Mouse (Mus musculus): ENCODE measurements at regions not wholly inside any gene's neighbourhood (a gene's known extent, or its start where the extent isn't known, plus 50 kb on each side); places are given as distances from the start of the nearest gene placed in this dataset.

GRCm38 (mm10) chr10:38147421-38147820 lies 674.2 kb downstream of the Rfpl4b start:
- Histone ChIP-seq H3K27ac (replicated peaks) (no peak overlapping the region), H3K4me1 (no peaks in the 10 kb centered on the region), H3K36me3 (no peaks in the 10 kb centered on the region), H3K4me3 (no peak overlapping the region), H3K9me3 (replicated peaks) (no peaks in the 10 kb centered on the region), H3K27me3 (ENCODE audit: low read depth, poor library complexity, severe bottlenecking) (no peaks in the 10 kb centered on the region)
- DNase-seq (ENCODE audit: low spot score), result no peak
- WGBS, result 88% methylated on average over 2 of the region's 2 CpGs

DNA sequence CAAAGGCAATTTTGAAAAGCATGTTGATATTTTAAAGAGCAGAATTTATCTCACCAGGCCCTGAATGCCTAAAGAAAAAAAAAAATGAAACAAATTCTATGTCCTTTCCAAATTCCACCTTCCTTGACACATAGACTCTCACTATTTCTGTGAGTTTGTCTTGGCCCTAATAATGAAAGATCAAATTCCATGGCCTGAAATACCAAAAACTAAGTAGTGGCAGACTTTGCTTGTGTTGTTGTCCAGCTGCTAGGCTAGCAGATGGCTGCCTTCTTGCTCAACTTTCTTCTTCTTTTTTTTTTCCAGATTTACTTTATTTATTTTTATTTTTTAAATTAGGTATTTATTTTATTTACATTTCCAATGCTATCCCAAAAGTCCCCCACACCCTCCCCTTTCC lies 682.4 kb downstream of the Rfpl4b start:
- Histone ChIP-seq H3K27ac (replicated peaks) (no peak overlapping the region), H3K36me3 (no peaks in the 10 kb centered on the region), H3K9me3 (replicated peaks) (no peaks in the 10 kb centered on the region), H3K27me3 (ENCODE audit: low read depth, poor library complexity, severe bottlenecking) (no peaks in the 10 kb centered on the region), H3K4me1 (no peaks in the 10 kb centered on the region), H3K4me3 (no peak overlapping the region)
- no peak for DNase-seq (ENCODE audit: low spot score)

DNA sequence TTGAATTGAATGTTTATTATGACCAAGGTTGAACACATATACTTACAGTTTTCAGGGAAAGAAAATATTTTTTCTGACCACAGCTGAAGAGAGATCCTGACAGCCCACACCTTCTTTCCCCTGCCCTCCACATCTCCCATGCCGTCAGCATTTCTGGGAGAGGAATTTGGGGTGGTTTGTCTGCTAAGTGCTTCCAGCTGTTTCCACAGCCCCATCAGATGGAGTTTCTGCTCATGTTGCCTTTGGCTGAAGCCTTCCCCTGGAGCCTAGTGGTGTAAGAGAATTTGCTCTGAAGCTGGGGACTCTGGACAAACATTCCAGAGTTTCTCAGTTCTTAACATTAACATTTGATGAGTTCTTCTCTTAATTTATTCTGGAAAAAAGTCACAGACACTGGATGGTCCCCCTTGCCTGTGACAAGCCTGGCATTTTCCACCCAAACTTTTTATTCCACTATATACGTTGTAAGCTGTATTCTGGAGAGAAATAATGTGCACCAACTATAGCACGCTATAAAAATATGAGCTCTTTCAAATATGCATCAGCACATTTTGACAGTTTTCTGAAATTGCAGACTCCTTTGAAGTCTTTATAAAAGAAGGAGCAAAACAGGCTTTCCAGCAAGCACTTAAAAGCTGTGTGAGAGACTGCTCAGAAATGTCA lies 699.5 kb downstream of the Rfpl4b start:
- no peaks in the 10 kb centered on the region for H3K4me1 ChIP-seq
- H3K36me3 ChIP-seq, result no peaks in the 10 kb centered on the region
- no peaks in the 10 kb centered on the region for H3K9me3 ChIP-seq (replicated peaks)
- no peaks in the 10 kb centered on the region for H3K27me3 ChIP-seq (ENCODE audit: low read depth, poor library complexity, severe bottlenecking)
- no peak overlapping the region for H3K4me3 ChIP-seq
- H3K27ac ChIP-seq (replicated peaks), result no peak overlapping the region
- 74% methylated on average over 3 of the region's 3 CpGs for whole genome bisulfite sequencing
- DNase-seq (ENCODE audit: low spot score), result peak; percentile 24

GRCm38 (mm10) chr10:38118601-38119000 lies 703.0 kb downstream of the Rfpl4b start:
- no peak for DNase-seq (ENCODE audit: low spot score)
- H3K4me3 ChIP-seq, result no peak overlapping the region
- no peaks in the 10 kb centered on the region for H3K4me1 ChIP-seq
- H3K9me3 ChIP-seq (replicated peaks), result no peaks in the 10 kb centered on the region
- no peaks in the 10 kb centered on the region for H3K27me3 ChIP-seq (ENCODE audit: low read depth, poor library complexity, severe bottlenecking)
- 65% methylated on average over 1 of the region's 1 CpGs for WGBS
- H3K36me3 ChIP-seq, result no peaks in the 10 kb centered on the region
- no peak overlapping the region for H3K27ac ChIP-seq (replicated peaks)

DNA sequence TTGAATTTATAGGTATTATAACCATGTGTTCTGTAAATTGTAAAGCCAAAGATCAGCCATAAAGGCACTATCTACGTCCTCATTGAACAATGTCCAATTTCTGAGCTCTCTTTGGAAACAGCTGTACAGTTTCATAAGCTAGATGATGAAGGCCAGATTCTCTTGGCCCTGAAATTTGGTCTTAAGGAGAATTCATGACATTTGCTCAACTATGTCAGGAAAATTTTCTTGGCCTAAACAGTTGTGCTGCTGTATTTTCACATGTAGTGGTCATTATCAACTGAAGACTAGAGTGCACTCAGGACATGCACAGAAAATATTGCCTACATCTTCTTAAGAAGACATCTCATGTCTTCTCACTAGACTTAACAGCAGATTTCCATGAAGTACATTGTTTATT lies 705.1 kb downstream of the Rfpl4b start:
- 82% methylated on average over 1 of the region's 1 CpGs for WGBS

GRCm38 (mm10) chr10:38114194-38114593 lies 707.4 kb downstream of the Rfpl4b start:
- no peaks in the 10 kb centered on the region for H3K36me3 ChIP-seq
- no peaks in the 10 kb centered on the region for H3K4me1 ChIP-seq
- DNase-seq (ENCODE audit: low spot score), result no peak
- no peak overlapping the region for H3K27ac ChIP-seq (replicated peaks)
- no peak overlapping the region for H3K4me3 ChIP-seq
- WGBS, result 82% methylated on average over 2 of the region's 2 CpGs
- H3K27me3 ChIP-seq (ENCODE audit: low read depth, poor library complexity, severe bottlenecking), result no peaks in the 10 kb centered on the region
- H3K9me3 ChIP-seq (replicated peaks), result no peaks in the 10 kb centered on the region

More for the DNA sequence above, 705.1 kb downstream of the Rfpl4b start:
- no peaks in the 10 kb centered on the region for H3K9me3 ChIP-seq (replicated peaks)
- H3K27me3 ChIP-seq (ENCODE audit: low read depth, poor library complexity, severe bottlenecking), result no peaks in the 10 kb centered on the region
- H3K4me3 ChIP-seq, result no peak overlapping the region
- H3K36me3 ChIP-seq, result no peaks in the 10 kb centered on the region
- no peaks in the 10 kb centered on the region for H3K4me1 ChIP-seq
- no peak for DNase-seq (ENCODE audit: low spot score)
- H3K27ac ChIP-seq (replicated peaks), result no peak overlapping the region

DNA sequence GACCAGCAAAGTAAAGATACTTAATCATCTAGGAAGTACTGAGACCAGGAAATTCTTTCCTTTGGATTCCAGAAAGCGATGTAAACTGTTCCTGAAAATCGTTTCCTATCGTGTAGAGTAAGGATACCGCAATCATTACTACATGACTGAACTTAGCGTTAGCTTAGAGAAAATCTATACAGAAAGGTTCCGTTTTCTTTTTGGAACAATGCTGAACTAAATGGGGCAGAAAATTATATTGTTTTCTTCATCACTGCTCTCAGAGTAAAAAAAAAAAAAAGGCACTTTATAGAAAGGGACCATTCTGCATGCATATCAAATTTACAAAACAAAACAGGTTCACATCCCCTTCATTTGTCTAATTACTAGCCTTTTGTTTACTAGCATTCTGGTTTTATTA lies 713.0 kb downstream of the Rfpl4b start:
- no peaks in the 10 kb centered on the region for H3K36me3 ChIP-seq
- WGBS, result 85% methylated on average over 6 of the region's 6 CpGs
- no peak overlapping the region for H3K27ac ChIP-seq (replicated peaks)
- H3K4me1 ChIP-seq, result no peaks in the 10 kb centered on the region
- no peaks in the 10 kb centered on the region for H3K27me3 ChIP-seq (ENCODE audit: low read depth, poor library complexity, severe bottlenecking)
- no peak overlapping the region for H3K4me3 ChIP-seq
- H3K9me3 ChIP-seq (replicated peaks), result no peaks in the 10 kb centered on the region
- DNase-seq (ENCODE audit: low spot score), result no peak

DNA sequence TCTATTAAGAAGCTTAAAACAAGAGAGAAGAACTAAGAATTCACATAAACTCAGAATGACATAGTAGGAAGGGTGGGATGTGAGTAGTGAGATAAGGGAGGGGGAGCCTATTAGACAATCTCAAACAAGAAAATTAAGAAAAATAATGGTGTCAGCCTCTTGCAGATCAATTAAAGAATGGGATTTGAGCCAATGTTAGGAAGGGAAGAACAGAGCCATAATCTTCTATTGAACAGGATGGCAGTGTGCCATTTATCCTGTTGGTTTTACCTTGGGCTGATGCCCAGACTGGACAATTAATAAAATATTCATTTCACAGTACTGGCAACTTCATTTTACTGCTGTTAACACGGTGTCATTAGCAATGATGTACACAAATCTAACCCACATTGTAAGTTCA lies 718.0 kb downstream of the Rfpl4b start:
- Histone ChIP-seq H3K36me3 (no peaks in the 10 kb centered on the region), H3K27me3 (ENCODE audit: low read depth, poor library complexity, severe bottlenecking) (no peaks in the 10 kb centered on the region), H3K4me3 (no peak overlapping the region), H3K27ac (replicated peaks) (no peak overlapping the region), H3K9me3 (replicated peaks) (no peaks in the 10 kb centered on the region), H3K4me1 (no peaks in the 10 kb centered on the region)
- WGBS, result 81% methylated on average over 1 of the region's 1 CpGs
- DNase-seq (ENCODE audit: low spot score), result no peak

DNA sequence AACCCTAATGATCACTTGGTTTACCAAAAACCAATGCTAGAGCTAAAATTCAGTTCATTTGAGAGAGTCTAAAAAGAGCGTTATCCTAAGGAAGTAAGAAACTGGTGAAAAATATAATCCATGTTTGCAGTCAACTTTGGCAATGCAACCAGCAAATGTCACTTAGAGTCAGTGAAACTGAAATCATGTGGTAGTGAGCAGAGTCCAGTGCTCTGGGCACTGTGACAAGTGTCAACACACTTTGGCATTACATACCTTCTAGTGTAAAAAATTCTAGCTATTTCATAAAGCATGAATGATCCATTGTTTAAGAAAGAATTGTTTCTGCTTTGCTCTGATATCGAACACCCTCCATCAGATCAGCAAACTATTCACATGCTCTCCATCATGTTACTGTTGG lies 743.1 kb downstream of the Rfpl4b start:
- no peak overlapping the region for H3K27ac ChIP-seq (replicated peaks)
- no peak overlapping the region for H3K4me3 ChIP-seq
- DNase-seq (ENCODE audit: low spot score), result no peak
- 95% methylated on average over 2 of the region's 2 CpGs for WGBS
- H3K27me3 ChIP-seq (ENCODE audit: low read depth, poor library complexity, severe bottlenecking), result no peaks in the 10 kb centered on the region
- 0 out of 2 replicates have a peak, but pooled peaks cover 5% of the 10 kb centered on the region for H3K9me3 ChIP-seq (replicated peaks)
- no peaks in the 10 kb centered on the region for H3K36me3 ChIP-seq
- no peaks in the 10 kb centered on the region for H3K4me1 ChIP-seq

DNA sequence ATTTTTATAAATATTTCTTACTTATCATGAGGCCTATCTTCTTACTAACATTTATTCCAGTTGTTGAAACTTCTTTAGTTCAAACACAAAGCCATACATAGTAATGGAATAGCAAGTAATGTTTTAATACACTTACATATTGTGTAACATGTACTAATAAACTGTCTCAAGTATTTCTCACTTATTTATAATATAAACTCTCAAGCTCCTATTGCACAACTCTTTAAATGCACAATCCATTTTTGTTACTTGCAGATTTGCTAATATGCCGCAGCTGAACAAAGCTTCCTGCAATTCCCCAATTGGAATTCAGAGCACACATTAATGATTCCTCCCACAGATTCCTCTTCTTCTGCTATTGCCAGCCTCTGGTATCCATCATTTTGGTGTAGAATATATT lies 749.2 kb downstream of the Rfpl4b start:
- Histone ChIP-seq H3K27me3 (ENCODE audit: low read depth, poor library complexity, severe bottlenecking) (no peaks in the 10 kb centered on the region), H3K27ac (replicated peaks) (no peak overlapping the region), H3K4me1 (no peaks in the 10 kb centered on the region), H3K9me3 (replicated peaks) (no peaks in the 10 kb centered on the region), H3K36me3 (no peaks in the 10 kb centered on the region), H3K4me3 (no peak overlapping the region)
- no peak for DNase-seq (ENCODE audit: low spot score)
- 83% methylated on average over 1 of the region's 1 CpGs for WGBS

- WGBS, result 89% methylated on average over 8 of the region's 8 CpGs
- no peak for DNase-seq (ENCODE audit: low spot score)
- no peak overlapping the region for H3K4me3 ChIP-seq
- H3K36me3 ChIP-seq, result no peaks in the 10 kb centered on the region
- peaks cover 25% of the 10 kb centered on the region for H3K9me3 ChIP-seq (replicated peaks)
- H3K27ac ChIP-seq (replicated peaks), result no peak overlapping the region
- H3K4me1 ChIP-seq, result no peaks in the 10 kb centered on the region
- H3K27me3 ChIP-seq (ENCODE audit: low read depth, poor library complexity, severe bottlenecking), result no peaks in the 10 kb centered on the region
Measured at GRCm38 (mm10) chr10:38059050-38059449, 762.5 kb downstream of the Rfpl4b start.

DNA sequence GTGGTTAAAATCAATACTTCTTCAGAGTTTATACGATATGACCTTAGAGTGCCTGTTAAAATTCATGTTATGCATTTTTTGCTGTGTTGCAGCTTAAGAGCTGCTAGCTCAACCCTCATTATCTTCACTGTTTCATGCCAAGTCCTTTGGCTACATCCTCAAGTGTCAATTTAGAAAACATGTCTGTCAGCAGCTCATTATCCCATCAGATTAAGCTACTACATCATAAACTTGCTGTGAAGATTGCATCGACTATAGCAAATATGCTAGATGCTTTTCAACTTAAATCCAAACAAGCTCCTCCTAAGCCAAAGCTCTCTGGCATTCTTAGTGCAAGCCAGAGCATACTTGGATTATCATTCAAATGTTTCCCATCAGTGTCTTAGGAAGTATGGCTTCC lies 811.1 kb downstream of the Rfpl4b start:
- Histone ChIP-seq H3K27me3 (ENCODE audit: low read depth, poor library complexity, severe bottlenecking) (no peaks in the 10 kb centered on the region), H3K27ac (replicated peaks) (no peak overlapping the region), H3K4me1 (no peaks in the 10 kb centered on the region), H3K36me3 (no peaks in the 10 kb centered on the region), H3K4me3 (no peak overlapping the region), H3K9me3 (replicated peaks) (no peaks in the 10 kb centered on the region)
- WGBS, result 92% methylated on average over 2 of the region's 2 CpGs
- no peak for DNase-seq (ENCODE audit: low spot score)

DNA sequence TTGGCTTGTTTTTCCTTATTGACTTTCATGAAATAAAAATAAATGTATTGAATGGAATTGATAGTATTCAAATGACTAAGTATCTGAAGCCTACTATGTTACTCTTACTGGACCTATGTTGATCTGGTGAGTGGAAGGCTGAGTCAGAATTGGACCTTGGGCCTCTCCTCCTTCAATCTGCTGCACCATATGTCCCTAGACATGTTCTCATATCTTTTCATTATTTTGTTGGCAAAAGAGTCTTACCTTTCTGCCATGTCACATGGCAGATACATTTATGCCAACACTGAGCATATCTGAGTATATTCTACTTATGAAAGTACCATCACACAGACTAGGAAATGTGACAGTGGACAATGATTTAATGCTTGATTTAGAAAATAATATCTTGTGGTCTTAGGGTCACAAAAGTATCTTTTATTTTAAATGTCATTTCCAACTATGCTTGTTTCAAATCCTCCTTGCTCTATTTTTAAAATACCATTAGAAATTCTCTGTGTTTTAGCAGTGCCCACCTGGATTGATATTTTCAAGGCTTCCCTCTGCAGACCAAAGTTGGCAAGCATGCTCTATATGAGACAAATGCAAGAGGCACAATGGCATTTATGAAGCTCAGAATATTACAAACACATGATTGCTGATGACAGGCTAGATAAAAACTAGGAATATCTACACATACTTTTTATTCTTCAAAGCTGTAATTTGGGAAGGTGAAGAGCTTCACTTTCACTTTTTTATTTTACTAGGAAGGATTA lies 825.7 kb downstream of the Rfpl4b start:
- Histone ChIP-seq H3K4me1 (no peaks in the 10 kb centered on the region), H3K27me3 (ENCODE audit: low read depth, poor library complexity, severe bottlenecking) (no peaks in the 10 kb centered on the region), H3K4me3 (no peak overlapping the region), H3K27ac (replicated peaks) (no peak overlapping the region), H3K9me3 (replicated peaks) (no peaks in the 10 kb centered on the region), H3K36me3 (no peaks in the 10 kb centered on the region)
- no peak for DNase-seq (ENCODE audit: low spot score)
